Mouse (Mus musculus) spleen, adult 12 weeks (tissue): ENCODE measurements around the gene Gcnt3.
"Not testable (repeated sequence)": the region's sequence is repeated elsewhere in the genome, so short reads cannot be mapped to it uniquely, and the experiment has no call there.

Experiments
- DNase-seq: peaks from one replicate; pipeline ENCODE4 v3.0.0; 2022; ENCODE audit warnings: low spot score

Gcnt3 gene

GRCm38 (mm10) chr9:70042935-70043334, 5.0 kb upstream of the Gcnt3 start:
- DNase-seq = no peak

GRCm38 (mm10) chr9:70042137-70042536, 4.2 kb upstream of the Gcnt3 start:
- DNase-seq = no peak

- DNase-seq = no peak
These were observed 2.7 kb upstream of the Gcnt3 start for GRCm38 (mm10) chr9:70040570-70040969.

- DNase-seq = no peak
These were observed 1.9 kb upstream of the Gcnt3 start for GRCm38 (mm10) chr9:70039597-70040385.

GRCm38 (mm10) chr9:70036646-70037045, 1.2 kb downstream of the Gcnt3 start:
- DNase-seq = no peak

GRCm38 (mm10) chr9:70034702-70035101, 3.2 kb downstream of the Gcnt3 start:
- DNase-seq = no peak

- no peak for DNase-seq
These were observed 4.8 kb downstream of the Gcnt3 start for GRCm38 (mm10) chr9:70033056-70033455.

- DNase-seq = no peak
These were observed 5.7 kb downstream of the Gcnt3 start for GRCm38 (mm10) chr9:70032167-70032566.

- no peak for DNase-seq
These were observed 12.4 kb downstream of the Gcnt3 start for GRCm38 (mm10) chr9:70025365-70026012.

- DNase-seq = no peak
These were observed 13.2 kb downstream of the Gcnt3 start for GRCm38 (mm10) chr9:70024648-70025047.

GRCm38 (mm10) chr9:70023615-70024014, 14.3 kb downstream of the Gcnt3 start:
- not testable (repeated sequence) for DNase-seq

GRCm38 (mm10) chr9:70022083-70022482, 15.8 kb downstream of the Gcnt3 start:
- DNase-seq = no peak

GRCm38 (mm10) chr9:70021610-70022009, 16.3 kb downstream of the Gcnt3 start:
- no peak for DNase-seq

GRCm38 (mm10) chr9:70018879-70019278, 19.0 kb downstream of the Gcnt3 start:
- no peak for DNase-seq

- DNase-seq = no peak
These were observed 22.3 kb downstream of the Gcnt3 start for GRCm38 (mm10) chr9:70015632-70016031.

- DNase-seq = peak; percentile 86
These were observed 25.4 kb downstream of the Gcnt3 start, which contains the start of gene Gtf2a2 for GRCm38 (mm10) chr9:70012408-70012901. Gene Gtf2a2, plus strand, starts transcription at chr9:70012550.

GRCm38 (mm10) chr9:70011537-70012407, 26.1 kb downstream of the Gcnt3 start:
- no peak for DNase-seq

- no peak for DNase-seq
These were observed 27.0 kb downstream of the Gcnt3 start for GRCm38 (mm10) chr9:70010781-70011473.

GRCm38 (mm10) chr9:70009754-70010304, 28.1 kb downstream of the Gcnt3 start:
- no peak for DNase-seq

GRCm38 (mm10) chr9:70007506-70008248, 30.2 kb downstream of the Gcnt3 start:
- no peak for DNase-seq

GRCm38 (mm10) chr9:70006984-70007383, 30.9 kb downstream of the Gcnt3 start:
- DNase-seq = no peak
